Mouse (Mus musculus) spleen, embryonic (tissue): ENCODE data around the gene Acvr2a.
"Not testable (repeated sequence)": the region's sequence is repeated elsewhere in the genome, so short reads cannot be mapped to it uniquely, and the experiment has no call there.

Experiments used
- CTCF ChIA-PET: fragments of 350-600 bp; sonication (Branson Sonifier 250); formaldehyde crosslinking; loops from one replicate; lab custom pipeline; 2022; lab: Charles Lee

Gene Acvr2a

DNA sequence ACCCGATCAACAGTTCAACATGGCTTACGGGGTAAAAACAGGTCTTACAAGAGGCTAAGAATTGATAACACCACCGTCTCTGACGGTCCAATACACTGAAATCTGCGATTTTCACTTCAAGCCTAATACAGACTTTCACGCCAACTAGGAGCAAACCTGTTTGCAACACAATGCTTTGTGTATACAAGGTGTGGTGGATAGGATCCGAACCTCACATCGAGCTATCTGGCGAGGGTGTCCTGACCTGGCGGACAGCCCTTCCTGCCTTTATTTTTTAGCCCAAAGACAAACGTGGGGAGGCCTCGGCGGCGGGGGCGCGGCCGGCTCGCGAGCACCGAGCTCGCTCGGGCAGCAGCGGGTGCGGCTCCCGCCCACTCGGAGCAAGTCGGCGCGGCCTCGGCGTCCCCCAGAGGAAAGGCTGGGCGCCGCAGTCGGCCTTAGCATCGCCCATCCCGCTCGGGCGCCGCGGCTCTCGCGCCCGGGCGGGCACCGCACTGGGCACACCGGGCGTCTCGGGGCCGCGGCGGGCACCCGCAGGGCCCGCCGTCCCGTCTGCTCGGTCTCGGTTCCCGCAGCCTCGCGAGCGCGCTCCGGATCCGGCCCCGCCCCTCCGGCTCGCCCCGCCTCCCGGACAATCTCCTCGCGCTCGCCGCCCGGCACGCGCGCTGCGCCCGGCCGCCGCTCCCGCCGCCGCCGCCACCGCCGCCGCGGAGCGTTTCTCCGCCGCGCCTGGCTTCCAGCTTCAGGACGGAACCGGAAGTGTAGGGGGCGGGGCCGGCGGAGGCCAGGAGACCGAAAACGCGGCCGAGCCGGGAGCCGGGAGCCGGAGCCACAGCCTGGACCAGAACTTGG, at the start of gene Acvr2a:
Gene Acvr2a, plus strand, starts transcription at position 739 of the 852 bp plus-strand sequence.
- CTCF ChIA-PET: no interaction called here

DNA sequence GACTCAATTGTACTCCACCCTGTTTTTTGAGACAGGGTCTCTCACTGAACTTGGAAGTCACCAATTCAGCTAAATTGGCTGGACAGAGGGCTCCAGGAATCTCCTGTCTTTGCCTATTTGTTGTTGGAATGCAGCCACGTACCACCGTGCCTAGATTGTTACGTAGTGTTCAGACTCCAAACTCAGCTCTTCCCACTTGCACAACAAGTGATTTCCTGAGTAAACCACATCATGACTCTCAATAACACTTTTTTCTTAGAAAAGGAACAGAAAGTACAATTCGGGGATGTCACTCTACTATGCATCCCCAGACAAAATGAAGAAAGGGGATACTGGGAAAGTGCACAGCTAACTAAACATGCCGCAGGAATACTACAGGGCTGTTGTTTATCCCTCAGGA, 47.4 kb upstream of the Acvr2a start:
- CTCF ChIA-PET: no interaction called here

DNA sequence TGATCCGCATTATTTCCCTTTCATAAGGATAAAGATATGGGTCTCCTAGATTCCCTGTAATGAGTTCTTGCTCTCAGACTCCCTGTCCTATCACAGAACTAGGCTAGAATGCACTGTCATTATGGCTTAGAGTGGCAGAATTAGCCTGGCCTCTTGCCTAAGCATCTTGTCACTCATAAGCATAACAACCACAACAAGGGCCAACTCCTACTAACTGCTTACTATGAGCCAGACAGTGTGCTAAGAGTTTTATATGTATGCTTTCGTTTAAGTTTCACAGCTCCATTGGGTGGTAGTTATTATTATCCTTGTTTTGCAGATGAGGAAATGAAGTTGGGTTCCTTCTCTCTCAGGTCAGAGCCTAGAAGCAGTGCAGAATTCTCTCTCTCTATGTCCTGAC, 46.1 kb upstream of the Acvr2a start:
- CTCF ChIA-PET: no interaction called here

DNA sequence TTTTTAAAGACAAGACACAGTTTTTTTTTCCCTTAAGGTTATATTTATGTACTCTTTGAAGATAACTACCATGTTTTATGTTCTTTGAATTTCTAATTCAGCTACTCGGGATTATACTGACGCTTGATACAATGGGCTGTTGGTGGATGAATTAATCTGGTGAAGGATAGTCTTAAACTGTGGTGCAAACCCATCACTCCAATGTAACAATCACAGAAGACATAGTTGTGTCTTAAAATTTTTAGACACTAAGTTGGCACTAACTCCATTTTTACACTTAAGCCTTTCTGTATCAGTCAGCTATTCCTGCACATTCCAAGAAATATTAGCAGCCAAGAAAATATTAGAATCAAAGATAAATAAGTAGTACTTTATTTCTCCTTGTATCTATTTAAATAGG, 45.7 kb upstream of the Acvr2a start:
- CTCF ChIA-PET: no interaction called here

DNA sequence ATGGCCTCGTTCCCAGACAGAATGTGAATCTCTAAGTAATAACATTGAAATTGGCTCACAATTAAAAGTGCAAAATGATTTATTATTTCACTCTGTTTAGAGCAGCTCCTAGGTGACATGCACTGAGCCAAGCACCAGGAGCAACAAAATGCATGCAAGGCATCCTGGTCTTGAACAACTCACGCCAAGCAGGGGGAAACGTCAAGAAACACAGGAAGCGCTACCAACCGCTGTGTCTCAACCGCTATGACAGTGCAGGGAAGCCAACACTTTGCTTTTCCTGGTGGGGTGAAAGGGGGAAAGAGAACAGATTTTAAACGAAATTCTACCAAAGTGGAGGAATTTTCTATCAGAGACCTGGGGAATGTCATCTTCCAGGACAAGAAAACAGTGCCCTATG, 43.8 kb upstream of the Acvr2a start:
- CTCF ChIA-PET: no interaction called here

DNA sequence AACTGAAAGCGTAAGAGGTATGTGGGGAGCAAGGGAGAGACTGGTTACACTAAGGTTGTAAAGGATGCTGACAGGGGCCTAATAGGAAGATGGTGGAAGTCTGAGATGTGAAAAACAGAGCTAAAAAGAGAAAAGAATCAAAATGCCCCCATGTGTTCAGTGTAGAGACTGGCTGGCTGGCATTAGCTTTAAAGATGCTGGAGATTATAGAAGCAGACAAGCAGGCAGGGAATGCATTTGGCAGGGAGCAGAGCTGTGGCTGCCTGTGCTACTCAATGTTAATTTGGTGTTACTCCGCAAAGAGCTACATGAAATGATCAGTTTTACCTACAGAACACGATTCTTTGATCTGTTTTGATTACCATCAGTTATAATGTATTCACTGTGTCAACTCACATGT, 43.3 kb upstream of the Acvr2a start:
- CTCF ChIA-PET: no interaction called here

DNA sequence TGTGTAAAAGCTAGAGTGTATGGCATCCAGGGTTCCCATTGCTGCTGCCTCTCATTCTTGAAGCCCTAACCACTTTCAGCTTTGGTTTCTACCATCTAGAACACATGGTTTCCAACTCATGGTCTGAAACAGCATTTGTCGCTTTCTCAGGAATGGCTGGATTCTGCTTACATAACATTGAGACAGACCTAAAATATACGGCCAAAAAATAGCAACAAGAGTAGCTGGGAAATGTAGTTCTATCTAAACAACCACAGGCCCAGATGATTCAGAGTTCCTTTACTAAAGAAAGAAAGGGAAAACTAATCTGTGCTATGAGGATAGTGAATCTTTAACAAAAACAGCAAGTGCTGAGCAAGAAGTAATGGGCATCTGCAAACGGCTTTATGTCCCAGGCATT, 38.6 kb upstream of the Acvr2a start:
- CTCF ChIA-PET: no interaction called here

DNA sequence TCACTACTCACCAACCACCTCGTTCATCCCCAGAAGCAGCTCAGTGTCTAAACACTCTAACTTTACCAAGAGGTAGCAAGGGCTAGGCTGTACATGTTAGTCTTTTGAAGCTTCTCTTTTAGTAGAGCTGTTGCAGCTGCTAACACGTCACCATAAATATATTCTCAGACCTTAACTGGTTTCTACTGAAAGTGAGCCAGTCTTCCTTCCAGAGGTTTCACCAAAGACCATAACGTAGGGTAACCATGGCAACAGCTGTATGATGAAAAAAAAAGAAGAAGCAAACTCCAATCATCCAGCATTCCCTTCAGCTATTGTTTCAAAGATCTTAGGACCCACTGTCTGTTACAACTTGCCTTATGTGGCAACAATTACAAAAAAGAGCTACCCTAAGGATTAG, 25.0 kb upstream of the Acvr2a start:
- CTCF ChIA-PET: no interaction called here

DNA sequence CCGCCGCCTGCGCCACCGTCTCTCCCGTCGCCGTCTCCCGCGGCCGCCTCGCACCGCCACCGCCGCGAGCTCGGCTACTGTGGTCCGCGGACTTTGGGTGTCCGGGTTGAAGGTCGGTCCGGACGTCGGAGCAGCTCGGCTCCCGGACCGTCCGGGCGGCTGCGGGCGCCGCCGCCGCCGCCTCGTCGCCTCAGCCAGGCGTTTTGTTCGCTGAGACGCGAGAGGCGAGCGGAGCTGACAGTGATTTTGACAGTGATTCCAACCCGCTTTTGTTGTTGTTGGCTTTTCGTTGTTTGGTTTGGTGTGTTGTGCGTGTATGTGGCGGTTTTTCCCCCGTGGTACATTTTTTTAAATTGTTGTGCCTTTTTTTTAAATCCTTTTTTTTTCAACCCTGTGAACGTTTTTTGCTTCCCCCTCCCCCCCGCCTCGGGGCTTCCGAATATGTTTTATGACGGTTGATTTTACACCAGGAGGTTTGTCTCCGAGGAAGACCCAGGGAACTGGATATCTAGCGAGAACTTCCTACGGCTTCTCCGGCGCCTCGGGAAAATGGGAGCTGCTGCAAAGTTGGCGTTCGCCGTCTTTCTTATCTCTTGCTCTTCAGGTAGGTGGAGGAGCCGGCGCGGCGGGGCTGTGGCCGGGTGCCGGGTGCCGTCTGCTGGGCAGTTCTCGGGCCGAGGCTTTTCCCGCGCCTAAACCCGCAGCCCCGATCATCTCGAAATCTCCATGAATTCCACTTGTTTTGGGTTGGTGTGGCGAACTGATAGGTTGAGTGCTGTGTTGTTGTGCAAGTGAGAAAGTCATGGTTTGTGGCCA, 522 bp downstream of the Acvr2a start:
- CTCF ChIA-PET: no interaction called here

DNA sequence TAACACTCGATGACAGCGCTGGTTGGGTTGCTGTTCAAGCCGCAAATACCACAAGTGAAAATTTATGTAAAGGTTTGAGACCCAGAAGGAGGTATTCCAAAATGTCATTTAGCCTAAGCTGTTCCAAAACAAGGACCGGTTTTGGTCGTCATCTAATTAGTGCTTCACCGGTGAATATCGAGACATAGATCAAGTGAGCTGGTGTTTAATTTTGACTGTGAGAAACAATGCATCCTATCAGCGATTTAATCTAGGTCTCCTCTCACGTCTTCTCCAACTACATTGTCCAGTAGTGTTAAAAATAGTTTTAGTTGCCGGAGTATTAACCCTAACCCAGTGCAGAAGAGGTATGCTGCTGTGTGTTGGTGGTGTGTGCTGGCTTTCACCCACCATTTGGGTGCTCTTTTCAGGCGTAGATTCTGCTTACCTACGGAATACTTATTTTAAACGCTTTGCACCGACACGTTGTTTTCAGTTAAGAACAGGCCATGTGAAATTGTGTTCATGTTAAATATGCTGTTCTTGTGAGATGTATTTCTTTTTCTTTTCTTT, 1.2 kb downstream of the Acvr2a start:
- CTCF ChIA-PET: no interaction called here

DNA sequence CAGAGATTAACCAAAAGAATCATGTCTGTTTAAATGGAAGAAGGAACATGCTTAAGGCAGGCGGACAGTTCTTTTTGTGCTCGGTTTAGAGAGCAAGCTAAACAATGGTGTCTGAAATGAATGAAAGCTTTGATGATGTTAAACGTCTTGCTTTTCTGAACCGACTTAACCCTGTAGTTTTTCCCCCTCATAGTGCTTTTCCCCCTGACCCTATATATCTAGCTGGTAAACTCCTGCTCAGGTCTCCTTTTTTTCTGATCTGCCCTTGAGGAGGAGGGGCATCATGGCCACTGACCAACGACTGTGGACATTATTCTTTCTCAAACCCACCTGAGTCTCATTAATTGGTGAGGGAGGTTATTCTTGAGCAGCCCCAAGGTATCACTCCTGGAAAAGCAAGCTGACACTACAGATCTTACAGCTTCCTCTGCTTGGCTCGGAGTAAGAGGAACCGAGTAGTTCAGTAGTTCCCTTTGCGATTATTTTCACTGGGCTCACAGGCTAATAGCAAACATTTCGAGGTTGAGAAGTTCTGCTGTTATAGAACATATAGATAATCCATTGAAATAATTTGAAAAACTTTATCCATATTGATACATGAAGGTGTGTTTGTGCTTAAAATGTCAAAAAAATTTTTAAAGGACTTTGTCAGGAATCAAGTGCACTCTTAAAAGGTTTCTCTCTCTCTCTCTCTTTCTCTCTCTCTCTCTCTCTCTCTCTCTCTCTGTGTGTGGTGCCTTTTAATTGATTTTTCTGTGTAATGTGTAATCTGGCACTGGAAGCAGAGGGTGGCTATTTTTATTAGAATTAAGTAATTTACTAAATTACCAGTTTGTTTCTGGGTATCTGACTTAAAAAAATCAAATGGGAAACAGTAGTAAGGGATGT, 2.5 kb downstream of the Acvr2a start:
- CTCF ChIA-PET: no interaction called here

DNA sequence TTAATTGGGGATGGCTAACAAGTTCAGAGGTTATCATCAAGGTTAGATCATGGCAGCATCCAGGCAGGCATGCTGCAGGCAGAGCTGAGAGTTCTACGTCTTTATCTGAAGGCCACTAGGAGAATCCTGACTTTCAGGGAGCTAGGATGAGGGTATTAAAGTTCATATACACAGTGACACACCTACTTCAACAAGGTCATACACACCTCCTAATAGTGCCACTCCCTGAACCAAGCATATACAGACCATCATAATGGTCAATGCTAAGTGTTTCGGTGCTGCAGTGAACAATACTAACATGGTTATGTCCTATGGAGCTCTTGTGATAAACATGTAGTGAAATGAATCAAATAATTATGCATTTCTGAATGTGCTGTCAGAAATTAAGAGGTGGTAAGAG, 12.0 kb downstream of the Acvr2a start:
- CTCF ChIA-PET: no interaction called here

DNA sequence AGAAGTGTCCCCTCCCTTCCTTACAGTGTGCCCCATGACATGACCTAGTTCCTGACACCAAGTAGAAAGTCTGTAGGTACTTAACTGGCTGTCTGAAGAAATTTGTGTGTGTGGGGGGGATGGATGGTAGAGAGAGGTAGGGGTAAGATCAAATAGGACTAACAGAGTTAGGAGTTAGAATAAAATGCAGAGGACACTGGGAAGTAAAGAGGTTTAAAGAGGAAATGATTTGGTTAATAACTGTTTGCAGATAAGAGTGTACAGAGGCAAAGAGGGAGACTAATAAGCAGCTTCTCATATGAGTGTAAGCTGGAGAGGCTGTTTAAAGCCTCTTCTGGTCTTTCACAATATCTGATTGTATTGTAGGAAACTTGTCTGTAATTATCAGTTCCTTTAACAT, 12.5 kb downstream of the Acvr2a start:
- CTCF ChIA-PET: no interaction called here

DNA sequence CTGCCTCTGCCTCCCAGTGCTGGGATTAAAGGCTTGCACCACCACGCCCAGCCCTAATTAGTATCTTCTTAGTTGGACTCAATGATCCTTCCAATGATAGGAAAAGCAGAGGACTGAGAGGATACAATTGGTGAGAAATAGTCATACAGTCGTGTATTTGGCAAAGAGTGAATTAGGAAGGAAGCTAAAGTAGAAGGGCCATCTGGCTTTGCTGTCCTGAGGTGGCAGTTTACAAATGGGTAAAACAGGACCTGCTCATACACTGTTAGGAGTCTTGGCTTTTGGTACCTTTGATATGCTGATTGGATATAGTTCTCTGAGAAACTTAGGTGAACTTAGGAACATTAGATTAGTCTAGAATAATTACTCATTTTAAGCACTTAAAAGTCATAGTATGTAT, 16.6 kb downstream of the Acvr2a start:
- CTCF ChIA-PET: no interaction called here

DNA sequence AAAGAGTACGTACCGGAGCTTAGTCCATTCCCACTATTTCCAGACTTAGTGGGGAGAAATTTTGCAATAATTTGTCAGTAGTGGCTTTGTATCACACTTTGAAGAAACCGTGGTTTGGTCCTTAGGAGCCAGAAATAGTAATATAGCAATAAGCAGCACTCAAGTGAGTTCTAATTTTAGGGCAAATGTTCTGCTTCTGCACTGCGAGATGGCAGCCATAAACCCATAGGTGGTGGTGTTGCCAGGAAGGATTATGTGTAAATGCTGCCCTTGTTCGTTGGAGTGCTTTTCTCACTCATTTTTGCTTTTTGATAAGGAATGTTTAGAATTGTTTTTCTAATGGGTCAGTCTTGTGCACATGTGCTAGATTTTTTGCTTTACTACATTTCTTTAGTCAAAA, 18.4 kb downstream of the Acvr2a start:
- CTCF ChIA-PET: no interaction called here

DNA sequence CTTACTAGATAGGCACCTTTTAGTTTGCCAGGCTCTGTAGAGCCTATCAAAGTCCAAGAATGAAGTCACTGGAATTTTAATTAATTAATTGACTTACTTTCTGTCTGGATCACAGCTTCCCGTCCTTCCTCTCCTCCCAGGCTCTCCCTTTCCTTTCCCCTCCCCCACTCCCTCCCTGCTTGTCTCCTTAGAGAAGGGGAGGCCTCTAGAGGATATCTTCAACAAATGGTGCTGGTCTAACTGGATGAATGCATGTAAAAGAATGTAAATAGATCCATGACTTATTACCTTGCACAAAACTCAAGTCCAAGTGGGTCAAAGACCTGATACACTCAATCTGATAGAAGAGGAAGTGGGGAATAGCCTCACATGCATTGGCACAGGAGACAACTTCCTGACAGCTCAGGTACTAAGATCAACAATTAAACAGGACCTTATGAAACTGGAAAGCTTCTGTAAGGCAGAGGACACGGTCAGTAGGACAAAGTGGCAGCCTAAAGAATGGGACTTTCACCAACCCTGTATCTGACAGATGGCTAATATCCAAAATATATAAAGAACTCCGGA, 20.1 kb downstream of the Acvr2a start:
- CTCF ChIA-PET: no interaction called here

DNA sequence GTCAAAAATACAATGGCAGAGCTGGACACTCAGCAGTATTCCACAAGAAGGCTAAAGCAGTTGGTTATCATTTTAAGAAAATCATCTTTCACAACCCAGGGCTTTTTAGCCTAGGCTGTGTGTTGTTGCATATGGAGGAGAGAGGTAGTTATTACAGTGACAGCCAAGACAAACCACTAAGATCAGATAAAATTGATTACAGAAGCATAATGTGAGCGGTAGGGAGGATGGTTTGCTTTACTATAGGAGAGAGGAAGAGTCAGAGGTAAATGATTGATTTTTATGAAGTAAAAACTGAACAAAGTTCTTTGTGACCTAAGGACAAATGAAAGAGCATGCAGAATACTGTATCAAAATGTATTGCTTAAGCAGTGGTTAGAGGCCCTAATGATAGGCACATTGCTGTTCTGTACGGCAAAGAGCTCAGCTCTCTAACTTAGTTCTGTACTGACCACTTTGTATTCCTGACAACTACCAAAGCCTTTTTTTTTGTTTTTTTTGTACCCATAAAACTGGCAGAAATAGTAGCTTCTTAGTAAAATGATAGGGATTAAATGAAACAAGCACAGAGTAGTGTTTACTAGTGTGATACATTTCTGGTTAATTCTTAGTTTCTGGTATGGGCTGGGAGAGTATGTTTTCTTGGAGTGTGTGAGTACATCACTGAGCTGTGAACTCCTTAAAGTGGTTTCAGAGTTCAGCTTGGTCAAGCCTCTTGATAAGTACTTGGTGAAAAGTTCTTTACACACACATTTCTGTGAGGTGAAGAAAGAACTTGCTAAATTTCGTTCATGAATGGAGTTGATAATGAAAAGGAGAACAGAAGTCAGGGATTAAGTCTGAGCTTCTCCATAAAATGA, 27.9 kb downstream of the Acvr2a start:
- CTCF ChIA-PET: no interaction called here

DNA sequence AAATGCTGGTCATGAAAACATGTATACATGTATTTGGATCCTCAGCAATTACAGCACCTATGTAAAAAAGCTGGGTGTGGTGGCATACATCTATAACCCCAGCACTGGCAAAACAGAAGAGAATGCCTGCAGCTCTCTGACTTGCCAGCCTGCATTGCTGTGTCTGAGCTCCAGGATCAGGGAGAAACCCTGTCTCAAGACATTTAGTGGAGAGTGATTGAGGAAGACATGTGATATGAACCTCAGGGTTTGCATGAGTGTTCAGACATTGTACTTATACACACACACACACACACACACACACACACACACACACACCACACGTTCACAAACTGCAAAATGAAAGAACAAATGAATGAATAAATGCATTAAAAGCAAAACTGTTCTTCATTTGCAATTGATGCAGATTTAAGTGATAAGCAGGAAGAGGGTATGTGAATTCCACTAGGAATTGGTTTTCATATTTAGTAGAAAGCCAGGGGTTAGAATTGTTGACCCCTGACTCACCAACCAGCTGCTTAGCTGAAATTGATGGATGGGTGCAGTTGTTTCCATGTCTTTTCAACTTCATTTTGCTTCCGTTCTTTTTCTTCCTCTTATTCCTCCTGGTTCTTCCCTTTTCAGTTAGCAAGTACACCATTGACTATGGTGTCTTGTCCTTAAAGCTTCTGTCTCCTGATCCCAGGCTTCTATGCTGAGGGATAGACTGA, 32.9 kb downstream of the Acvr2a start:
- CTCF ChIA-PET: interaction anchor here (0.6 kb wide), 2 partner anchors 14 to 68 kb away, joined by 4 read pairs; no protein-coding TSS in a partner anchor

DNA sequence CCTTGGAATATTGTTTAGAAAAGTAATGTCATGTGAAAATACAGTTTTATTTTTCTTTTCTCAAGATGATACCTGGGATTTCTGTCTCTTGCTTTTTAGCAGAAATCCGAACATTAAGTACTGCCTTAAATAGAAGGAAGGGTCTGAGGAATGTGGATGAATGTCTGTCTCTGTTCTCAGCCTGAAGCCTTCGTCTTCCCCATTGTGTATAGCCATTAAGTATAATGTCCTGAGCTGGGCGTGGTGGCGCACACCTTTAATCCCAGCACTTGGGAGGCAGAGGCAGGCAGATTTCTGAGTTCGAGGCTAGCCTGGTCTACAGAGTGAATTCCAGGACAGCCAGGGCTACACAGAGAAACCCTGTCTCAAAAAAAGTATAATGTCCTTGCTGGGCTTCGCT, 51.7 kb downstream of the Acvr2a start:
- CTCF ChIA-PET: not testable (repeated sequence)
